Comparison of ENCODE assay signal across 21 mouse cellular contexts in the genomic region with DNA sequence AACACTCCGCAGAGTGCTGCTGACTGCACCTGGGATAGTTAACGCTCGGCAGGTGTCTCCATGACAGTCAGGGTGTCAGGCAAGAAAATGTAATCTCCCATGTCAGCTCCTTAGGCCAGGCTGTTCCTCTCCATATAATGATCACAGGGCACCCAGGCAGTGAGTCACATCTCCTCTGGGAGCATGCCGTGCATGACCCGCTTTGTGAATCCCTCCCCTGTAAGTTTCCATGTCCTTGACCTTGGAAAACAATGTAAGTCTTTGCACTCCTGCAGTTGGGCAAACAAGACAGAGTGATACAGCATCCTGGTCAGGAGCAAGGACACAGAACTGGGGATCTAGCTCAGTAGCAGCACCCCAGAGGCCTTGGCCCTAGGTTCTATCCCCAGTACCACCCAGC.
DNase-seq lines count a peak whose midpoint lies in the region; ATAC-seq lines count a peak whose summit lies in the region.
"Had no signal": no experiment of that assay in that cellular context is flagged by ENCODE, and none has a peak within 500 bp of the region (broad histone marks: within the 10 kb centered on the region; RNA-seq: fewer than 3 reads in every experiment).

No protein-coding gene starts in this region.

- H3K4me1 ChIP-seq in kidney, embryonic 15.5 days, result 0 out of 2 replicates have a peak, but pooled peaks cover 9% of the 10 kb centered on the region
- H3K4me1 ChIP-seq: intestine, embryonic 15.5 days had no signal

- no peak overlapping the region for H3K4me2 ChIP-seq in kidney, embryonic 15.5 days
- H3K4me2 ChIP-seq: hindbrain, embryonic 14.5 days; intestine, embryonic 15.5 days had no signal

- H3K27ac ChIP-seq in kidney, embryonic 15.5 days, result 0 out of 2 replicates have a peak overlapping the region, but pooled peaks have one; percentile 29
- H3K27ac ChIP-seq: embryonic facial prominence, embryonic 10.5 days; gastrocnemius, adult 2 months; hindbrain, embryonic 10.5 days; hindbrain, embryonic 14.5 days; intestine, embryonic 15.5 days had no signal

- 63% methylated on average over 5 of the region's 5 CpGs for WGBS in kidney, embryonic 15.5 days

- H3K27me3 ChIP-seq in kidney, embryonic 15.5 days, result no peaks in the 10 kb centered on the region
- H3K27me3 ChIP-seq: intestine, embryonic 15.5 days had no signal

- DNase-seq in kidney, postnatal 25 days, result no peak
- DNase-seq in 3134 (ENCODE audit: extremely low read depth, insufficient read length, low spot score), result peak; percentile 26
- DNase-seq in R1 (ENCODE audit: low read depth, low spot score), result peak; percentile 35
- DNase-seq in adrenal gland, postnatal 14 days, result peak; percentile 58
- DNase-seq in heart, postnatal 10 days, result no peak
- no peak for DNase-seq in gastrocnemius, postnatal 10 days
- DNase-seq in natural killer cell, adult 2 months (ENCODE audit: low spot score in 2 of 2), result no peak
- DNase-seq: cerebellum, adult 18-20 months; cerebellum, postnatal 10 days; gastrocnemius, adult 2 months; gastrocnemius, postnatal 36 days; heart, adult 11 months; heart, postnatal 14 days; kidney, adult 18-20 months had no signal

- H3K4me3 ChIP-seq in kidney, embryonic 15.5 days (replicated peaks), result no peak overlapping the region
- H3K4me3 ChIP-seq: embryonic facial prominence, embryonic 10.5 days; gastrocnemius, adult 2 months; hindbrain, embryonic 10.5 days; intestine, embryonic 15.5 days had no signal

- no peaks in the 10 kb centered on the region for H3K36me3 ChIP-seq in kidney, embryonic 15.5 days
- H3K36me3 ChIP-seq: intestine, embryonic 15.5 days had no signal

- no peak for ATAC-seq in kidney, embryonic 15.5 days (replicated peaks; ENCODE audit: low FRiP score)
- ATAC-seq: activated CD4-positive, CD25-positive, alpha-beta regulatory T cell, adult 4 months; forebrain, embryonic 14.5 days; intestine, embryonic 15.5 days had no signal

- intact Hi-C loops in heart, postnatal 10 days (cut with DNase I), result loop anchor here (10.0 kb wide), 1 partner anchor 102 kb away; no protein-coding TSS in a partner anchor

- H3K9ac ChIP-seq in kidney, embryonic 15.5 days, result no peak overlapping the region
- H3K9ac ChIP-seq: hindbrain, embryonic 14.5 days; intestine, embryonic 15.5 days had no signal

- H3K9me3 ChIP-seq in kidney, embryonic 15.5 days (replicated peaks), result no peaks in the 10 kb centered on the region
- H3K9me3 ChIP-seq: embryonic facial prominence, embryonic 10.5 days; hindbrain, embryonic 10.5 days; intestine, embryonic 15.5 days had no signal

Comparison
In these comparisons a context has a peak if more than half of its experiments do, and no peak if none do; other contexts are left out.
1. DNase-seq: peak in 3134 (single experiment), R1 (single experiment) and adrenal gland, postnatal 14 days (single experiment); none in kidney, postnatal 25 days (0 of 2), heart, postnatal 10 days (0 of 2), gastrocnemius, postnatal 10 days (single experiment) and natural killer cell, adult 2 months (0 of 2).